Mouse (Mus musculus): ENCODE results near the gene Olfr1082. TPM values are rescaled to one million over a fixed set of nuclear protein-coding genes. Genes with fewer than 3 reads are reported as not detected.

The Olfr1082 gene
- polyA plus RNA-seq (2017; shearing (Covaris generic)), result 1 to 10 TPM in 1 of 2 experiments, not detected in 1; 2.6 TPM

DNA sequence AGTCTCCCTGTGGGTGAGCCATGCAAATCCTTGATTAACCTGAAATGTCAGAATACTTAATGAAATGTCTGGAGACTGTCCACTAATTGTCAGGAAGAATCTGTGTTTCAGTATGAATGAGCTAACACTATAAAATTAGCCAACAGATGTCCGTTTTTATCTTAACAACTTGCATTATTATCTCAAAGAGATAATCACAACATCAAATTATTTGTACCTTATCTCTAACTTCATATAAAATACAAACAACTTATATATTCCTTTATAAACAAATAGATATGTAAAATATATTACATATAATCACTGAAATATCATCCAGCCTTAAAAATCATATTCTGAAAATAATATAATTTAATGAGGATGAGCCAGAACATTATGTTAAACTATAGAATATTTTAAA lies at the start of gene Olfr1082:
Gene Olfr1082, minus strand, starts transcription at position 101 of the 400 bp plus-strand sequence.

GRCm38 (mm10) chr2:86639625-86640024 lies 40.9 kb upstream of the Olfr1082 start, which contains the start of gene Olfr1084:
Olfr1084 (minus strand) TSS chr2:86639725.

DNA sequence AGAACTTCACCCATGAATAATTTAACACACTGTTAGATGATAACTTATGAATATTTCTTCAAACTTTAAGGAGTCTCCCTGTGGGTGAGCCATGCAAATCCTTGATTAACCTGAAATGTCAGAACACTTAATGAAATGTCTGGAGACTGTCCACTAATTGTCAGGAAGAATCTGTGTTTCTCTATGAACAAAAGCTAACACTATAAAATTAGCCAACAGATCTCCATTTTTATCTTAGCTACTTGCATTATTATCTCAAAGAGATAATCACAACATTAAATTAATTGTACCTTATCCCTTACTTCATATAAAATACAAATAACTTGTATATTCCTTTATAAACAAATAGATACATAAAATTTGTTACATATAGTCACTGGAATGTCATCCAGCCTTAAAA lies 40.6 kb downstream of the Olfr1082 start, which contains the start of gene Olfr1080:
Gene Olfr1080, minus strand, starts transcription at position 101 of the 400 bp plus-strand sequence.

Other genes with a start within 250 kb of the Olfr1082 start
- not detected for gene Olfr1055, start 248.7 kb downstream of the Olfr1082 start, polyA plus RNA-seq (2017; shearing (Covaris generic))
- not detected for gene Olfr1056, start 236.5 kb downstream of the Olfr1082 start, polyA plus RNA-seq (2017; shearing (Covaris generic))
- gene Olfr1057, start 220.6 kb downstream of the Olfr1082 start, polyA plus RNA-seq (2017; shearing (Covaris generic)), result not detected
- not detected for gene Olfr1058, start 210.4 kb downstream of the Olfr1082 start, polyA plus RNA-seq (2017; shearing (Covaris generic))
- gene Olfr1061, start 184.9 kb downstream of the Olfr1082 start, polyA plus RNA-seq (2017; shearing (Covaris generic)), result not detected
- gene Olfr1062, start 172.2 kb downstream of the Olfr1082 start, polyA plus RNA-seq (2017; shearing (Covaris generic)), result under 1 TPM; 0.10 to 0.16 TPM
- not detected for gene Olfr1065, start 148.4 kb downstream of the Olfr1082 start, polyA plus RNA-seq (2017; shearing (Covaris generic))
- gene Olfr1066, start 142.7 kb downstream of the Olfr1082 start, polyA plus RNA-seq (2017; shearing (Covaris generic)), result not detected
- gene Olfr228, start 111.6 kb downstream of the Olfr1082 start, polyA plus RNA-seq (2017; shearing (Covaris generic)), result not detected
- not detected for gene Olfr1076, start 90.5 kb downstream of the Olfr1082 start, polyA plus RNA-seq (2017; shearing (Covaris generic))
- gene Olfr1079, start 56.5 kb downstream of the Olfr1082 start, polyA plus RNA-seq (2017; shearing (Covaris generic)), result not detected
- gene Olfr1080, start 40.7 kb downstream of the Olfr1082 start, polyA plus RNA-seq (2017; shearing (Covaris generic)), result not detected
- not detected for gene Olfr1084, start 40.8 kb upstream of the Olfr1082 start, polyA plus RNA-seq (2017; shearing (Covaris generic))
- gene Olfr1085, start 63.1 kb upstream of the Olfr1082 start, polyA plus RNA-seq (2017; shearing (Covaris generic)), result not detected
- gene Olfr1086, start 81.1 kb upstream of the Olfr1082 start, polyA plus RNA-seq (2017; shearing (Covaris generic)), result under 1 TPM in 1 of 2 experiments, not detected in 1; 0.40 TPM
- gene Olfr1087, start 99.4 kb upstream of the Olfr1082 start, polyA plus RNA-seq (2017; shearing (Covaris generic)), result under 1 TPM in 1 of 2 experiments, not detected in 1; 0.28 TPM
- not detected for gene Olfr1089, start 134.7 kb upstream of the Olfr1082 start, polyA plus RNA-seq (2017; shearing (Covaris generic))
- 1 to 10 TPM in 1 of 2 experiments, not detected in 1; 3.3 TPM for gene Olfr1090, start 160.0 kb upstream of the Olfr1082 start, polyA plus RNA-seq (2017; shearing (Covaris generic))
- 1 to 10 TPM in 1 of 2 experiments, not detected in 1; 2.2 TPM for gene Olfr1093, start 183.5 kb upstream of the Olfr1082 start, polyA plus RNA-seq (2017; shearing (Covaris generic))
- gene Olfr141, start 211.1 kb upstream of the Olfr1082 start, polyA plus RNA-seq (2017; shearing (Covaris generic)), result not detected
- not detected for gene Olfr1094, start 225.7 kb upstream of the Olfr1082 start, polyA plus RNA-seq (2017; shearing (Covaris generic))

Data from inflammation-experienced regulatory T-cells (primary cell).